Mouse (Mus musculus): ENCODE measurements at regions not wholly inside any gene's neighbourhood (a gene's known extent, or its start where the extent isn't known, plus 50 kb on each side); places are given as distances from the start of the nearest gene placed in this dataset.

DNA sequence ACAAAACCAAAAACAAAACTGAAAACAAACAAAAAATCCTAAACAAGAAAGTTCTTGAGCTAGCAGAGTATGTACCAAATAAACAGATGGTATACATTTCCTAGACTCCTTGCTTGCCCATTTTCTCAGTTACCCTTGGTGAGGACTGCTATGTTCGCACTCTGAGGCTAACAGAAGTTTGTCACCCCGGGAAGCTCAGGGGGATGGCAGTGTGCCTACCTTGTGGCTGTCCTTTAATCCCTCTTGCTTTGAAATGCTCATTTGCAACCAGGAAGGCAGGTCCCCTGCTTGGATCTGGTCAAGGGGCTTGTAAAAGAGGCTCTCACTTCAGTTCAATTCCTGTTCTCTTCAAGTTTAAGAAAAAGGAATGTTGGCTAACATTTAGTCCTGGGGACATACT is 462.4 kb downstream of the Gja1 start:
- 61% methylated on average over 2 of the region's 2 CpGs for WGBS
- Histone ChIP-seq H3K4me3 (ENCODE audit: low read depth, low read length) (no peak overlapping the region), H3K36me3 (ENCODE audit: control insufficient read depth, insufficient read depth, low read length) (no peaks in the 10 kb centered on the region), H3K27me3 (ENCODE audit: control insufficient read depth, insufficient read depth, low read length) (no peaks in the 10 kb centered on the region), H3K4me1 (ENCODE audit: control insufficient read depth, insufficient read depth, insufficient read length, low read length) (0 out of 2 replicates have a peak, but pooled peaks cover 2% of the 10 kb centered on the region), H3K27ac (ENCODE audit: insufficient read depth, low read depth, low read length) (no peak overlapping the region)
- no peak for TF ChIP-seq POLR2A (IDR thresholded peaks at IDR 0.05; ENCODE audit: low read depth, low read length)
- TF ChIP-seq CTCF (IDR thresholded peaks at IDR 0.05; ENCODE audit: extremely low read depth, insufficient read length, insufficient replicate concordance, low read depth, low read length), result no peak

DNA sequence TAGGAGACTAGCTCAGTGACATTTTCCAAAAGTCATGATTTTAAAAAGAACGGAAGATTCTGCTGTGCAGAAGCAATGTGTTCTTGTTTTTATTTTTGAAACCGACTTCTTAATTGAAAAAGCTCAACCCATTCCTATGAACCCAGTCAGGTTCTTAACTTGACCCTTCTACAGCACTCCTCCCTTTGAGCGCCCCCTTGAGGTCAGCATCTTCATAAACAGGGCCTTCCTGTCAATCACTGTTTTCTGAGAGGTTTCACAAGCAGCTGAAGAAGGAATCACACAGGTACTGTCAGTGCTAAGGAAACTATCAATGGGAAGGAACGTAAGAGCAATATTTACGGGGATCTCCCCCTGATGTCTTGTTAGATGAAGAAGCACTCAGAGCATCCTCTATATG is 463.6 kb downstream of the Gja1 start:
- TF ChIP-seq POLR2A (IDR thresholded peaks at IDR 0.05; ENCODE audit: low read depth, low read length), result no peak
- 66% methylated on average over 5 of the region's 5 CpGs for WGBS

GRCm38 (mm10) chr10:56841486-56841885 is 464.4 kb downstream of the Gja1 start:
- H3K27me3 ChIP-seq (ENCODE audit: control insufficient read depth, insufficient read depth, low read length), result no peaks in the 10 kb centered on the region
- no peaks in the 10 kb centered on the region for H3K36me3 ChIP-seq (ENCODE audit: control insufficient read depth, insufficient read depth, low read length)
- H3K4me1 ChIP-seq (ENCODE audit: control insufficient read depth, insufficient read depth, insufficient read length, low read length), result 0 out of 2 replicates have a peak, but pooled peaks cover 2% of the 10 kb centered on the region
- no peak overlapping the region for H3K27ac ChIP-seq (ENCODE audit: insufficient read depth, low read depth, low read length)
- WGBS, result 90% methylated on average over 8 of the region's 8 CpGs
- no peak overlapping the region for H3K4me3 ChIP-seq (ENCODE audit: low read depth, low read length)
- TF ChIP-seq CTCF (IDR thresholded peaks at IDR 0.05; ENCODE audit: extremely low read depth, insufficient read length, insufficient replicate concordance, low read depth, low read length) (no peak), POLR2A (IDR thresholded peaks at IDR 0.05; ENCODE audit: low read depth, low read length) (no peak)

More for the DNA sequence above, 463.6 kb downstream of the Gja1 start:
- Histone ChIP-seq H3K27me3 (ENCODE audit: control insufficient read depth, insufficient read depth, low read length) (no peaks in the 10 kb centered on the region), H3K27ac (ENCODE audit: insufficient read depth, low read depth, low read length) (no peak overlapping the region), H3K36me3 (ENCODE audit: control insufficient read depth, insufficient read depth, low read length) (no peaks in the 10 kb centered on the region), H3K4me1 (ENCODE audit: control insufficient read depth, insufficient read depth, insufficient read length, low read length) (0 out of 2 replicates have a peak, but pooled peaks cover 2% of the 10 kb centered on the region), H3K4me3 (ENCODE audit: low read depth, low read length) (no peak overlapping the region)

- no peak overlapping the region for H3K4me3 ChIP-seq (ENCODE audit: low read depth, low read length)
- H3K27me3 ChIP-seq (ENCODE audit: control insufficient read depth, insufficient read depth, low read length), result no peaks in the 10 kb centered on the region
- H3K4me1 ChIP-seq (ENCODE audit: control insufficient read depth, insufficient read depth, insufficient read length, low read length), result 0 out of 2 replicates have a peak, but pooled peaks cover 2% of the 10 kb centered on the region
- TF ChIP-seq POLR2A (IDR thresholded peaks at IDR 0.05; ENCODE audit: low read depth, low read length) (no peak), CTCF (IDR thresholded peaks at IDR 0.05; ENCODE audit: extremely low read depth, insufficient read length, insufficient replicate concordance, low read depth, low read length) (no peak)
- 69% methylated on average over 1 of the region's 1 CpGs for WGBS
- no peaks in the 10 kb centered on the region for H3K36me3 ChIP-seq (ENCODE audit: control insufficient read depth, insufficient read depth, low read length)
- no peak overlapping the region for H3K27ac ChIP-seq (ENCODE audit: insufficient read depth, low read depth, low read length)
Measured at GRCm38 (mm10) chr10:56841973-56842372, 464.8 kb downstream of the Gja1 start.

DNA sequence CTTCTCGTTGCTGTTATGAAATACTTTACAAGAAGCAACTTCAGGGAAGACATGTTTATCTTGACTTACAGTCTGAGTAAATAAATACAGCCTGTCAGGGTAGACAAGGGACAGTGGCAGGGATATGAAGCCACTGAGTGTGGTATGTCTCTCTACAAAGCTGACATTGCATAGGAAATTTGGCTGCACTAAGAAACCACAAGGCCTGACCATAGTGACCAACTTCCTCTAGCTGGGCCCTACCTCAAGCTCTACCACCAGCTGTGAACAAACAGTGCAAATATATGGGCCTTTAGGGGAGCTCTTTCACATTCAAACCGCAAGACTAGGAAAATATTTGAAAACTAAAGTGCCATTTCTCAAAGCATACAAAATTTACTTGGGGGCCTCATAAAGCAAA is 475.4 kb downstream of the Gja1 start:
- 58% methylated on average over 2 of the region's 2 CpGs for WGBS
- Histone ChIP-seq H3K27ac (ENCODE audit: insufficient read depth, low read depth, low read length) (no peak overlapping the region), H3K4me1 (ENCODE audit: control insufficient read depth, insufficient read depth, insufficient read length, low read length) (no peaks in the 10 kb centered on the region), H3K27me3 (ENCODE audit: control insufficient read depth, insufficient read depth, low read length) (no peaks in the 10 kb centered on the region), H3K4me3 (ENCODE audit: low read depth, low read length) (no peak overlapping the region), H3K36me3 (ENCODE audit: control insufficient read depth, insufficient read depth, low read length) (no peaks in the 10 kb centered on the region)
- TF ChIP-seq CTCF (IDR thresholded peaks at IDR 0.05; ENCODE audit: extremely low read depth, insufficient read length, insufficient replicate concordance, low read depth, low read length), result no peak

DNA sequence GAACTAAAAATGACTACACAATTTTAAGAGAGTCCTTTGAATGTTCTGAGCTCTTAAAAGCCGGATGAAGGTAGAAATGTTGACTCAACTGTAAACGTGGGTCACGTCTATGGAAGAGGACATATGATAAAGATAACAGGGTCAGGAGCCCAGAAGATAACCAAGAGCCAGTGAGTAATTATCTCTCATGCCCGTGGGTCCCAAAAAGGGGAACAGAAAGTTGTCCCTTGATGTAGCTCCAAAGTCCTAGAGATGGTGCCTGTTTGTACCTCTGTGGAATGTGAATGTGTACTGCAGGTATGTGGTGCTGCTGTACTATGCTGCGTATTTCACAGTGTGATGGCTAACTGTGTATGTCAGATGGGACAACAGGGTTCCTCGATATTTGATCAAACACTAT is 479.1 kb downstream of the Gja1 start:
- WGBS, result 74% methylated on average over 6 of the region's 6 CpGs
- Histone ChIP-seq H3K4me3 (ENCODE audit: low read depth, low read length) (no peak overlapping the region), H3K27me3 (ENCODE audit: control insufficient read depth, insufficient read depth, low read length) (no peaks in the 10 kb centered on the region), H3K27ac (ENCODE audit: insufficient read depth, low read depth, low read length) (no peak overlapping the region), H3K4me1 (ENCODE audit: control insufficient read depth, insufficient read depth, insufficient read length, low read length) (no peaks in the 10 kb centered on the region), H3K36me3 (ENCODE audit: control insufficient read depth, insufficient read depth, low read length) (no peaks in the 10 kb centered on the region)
- TF ChIP-seq POLR2A (IDR thresholded peaks at IDR 0.05; ENCODE audit: low read depth, low read length), result no peak
- TF ChIP-seq CTCF (IDR thresholded peaks at IDR 0.05; ENCODE audit: extremely low read depth, insufficient read length, insufficient replicate concordance, low read depth, low read length), result no peak

GRCm38 (mm10) chr10:56879744-56880143 is 502.6 kb downstream of the Gja1 start:
- WGBS, result 72% methylated on average over 7 of the region's 7 CpGs

GRCm38 (mm10) chr10:56880154-56880591 is 503.0 kb downstream of the Gja1 start:
- H3K4me1 ChIP-seq (ENCODE audit: control insufficient read depth, insufficient read depth, insufficient read length, low read length), result no peaks in the 10 kb centered on the region
- H3K4me3 ChIP-seq (ENCODE audit: low read depth, low read length), result no peak overlapping the region
- no peak overlapping the region for H3K27ac ChIP-seq (ENCODE audit: insufficient read depth, low read depth, low read length)
- no peaks in the 10 kb centered on the region for H3K27me3 ChIP-seq (ENCODE audit: control insufficient read depth, insufficient read depth, low read length)
- TF ChIP-seq CTCF (IDR thresholded peaks at IDR 0.05; ENCODE audit: extremely low read depth, insufficient read length, insufficient replicate concordance, low read depth, low read length), result no peak
- TF ChIP-seq POLR2A (IDR thresholded peaks at IDR 0.05; ENCODE audit: low read depth, low read length), result no peak
- 88% methylated on average over 12 of the region's 12 CpGs for WGBS
- no peaks in the 10 kb centered on the region for H3K36me3 ChIP-seq (ENCODE audit: control insufficient read depth, insufficient read depth, low read length)

More at GRCm38 (mm10) chr10:56879744-56880143, 502.6 kb downstream of the Gja1 start:
- no peaks in the 10 kb centered on the region for H3K4me1 ChIP-seq (ENCODE audit: control insufficient read depth, insufficient read depth, insufficient read length, low read length)
- TF ChIP-seq POLR2A (IDR thresholded peaks at IDR 0.05; ENCODE audit: low read depth, low read length), result no peak
- TF ChIP-seq CTCF (IDR thresholded peaks at IDR 0.05; ENCODE audit: extremely low read depth, insufficient read length, insufficient replicate concordance, low read depth, low read length), result no peak
- no peaks in the 10 kb centered on the region for H3K27me3 ChIP-seq (ENCODE audit: control insufficient read depth, insufficient read depth, low read length)
- H3K27ac ChIP-seq (ENCODE audit: insufficient read depth, low read depth, low read length), result no peak overlapping the region
- no peaks in the 10 kb centered on the region for H3K36me3 ChIP-seq (ENCODE audit: control insufficient read depth, insufficient read depth, low read length)
- no peak overlapping the region for H3K4me3 ChIP-seq (ENCODE audit: low read depth, low read length)

Measured in small intestine, adult 2 months (tissue).